Mouse (Mus musculus): ENCODE measurements around the gene Sfxn5.

GRCm38 (mm10) chr6:85165440-85165921 lies 167.7 kb downstream of the Sfxn5 start:
- TF ChIP-seq POLR2A (IDR thresholded peaks at IDR 0.05; ENCODE audit: insufficient read length, low read depth) (no peak), CEBPB (IDR thresholded peaks at IDR 0.05; ENCODE audit: insufficient read depth, poor library complexity, severe bottlenecking) (no peak), MYOD1 (IDR thresholded peaks at IDR 0.05; ENCODE audit: control insufficient read depth in 1 of 3, insufficient read length in 2 of 3, low read depth in 2 of 3) (no peak), TCF12 (IDR thresholded peaks at IDR 0.05; ENCODE audit: insufficient read depth, poor library complexity, severe bottlenecking) (no peak), POLR2AphosphoS2 (IDR thresholded peaks at IDR 0.05; ENCODE audit: insufficient read length, low read depth) (no peak), MAX (IDR thresholded peaks at IDR 0.05; ENCODE audit: low read depth) (no peak), TCF3 (IDR thresholded peaks at IDR 0.05; ENCODE audit: insufficient read length, low read depth) (no peak), E2F4 (IDR thresholded peaks at IDR 0.05; ENCODE audit: insufficient read depth) (no peak), MYOG (IDR thresholded peaks at IDR 0.05; ENCODE audit: control insufficient read depth in 1 of 3, insufficient read depth in 1 of 3, insufficient read length in 2 of 3, low read depth in 2 of 3) (no peak), USF1 (IDR thresholded peaks at IDR 0.05; ENCODE audit: low read depth) (no peak), SRF (IDR thresholded peaks at IDR 0.05; ENCODE audit: control insufficient read depth, insufficient read length, low read depth) (no peak), REST (IDR thresholded peaks at IDR 0.05; ENCODE audit: insufficient read depth, insufficient read length) (no peak)
